Mouse (Mus musculus) large intestine, adult 2 months (tissue): ENCODE data around the gene Fam149a. TPM values are rescaled to one million over a fixed set of nuclear protein-coding genes. Genes with fewer than 3 reads are reported as not detected.
A peak's percentile ranks its signal among the peaks of the same experiment; 100 is the strongest.
"Not testable (repeated sequence)": the region's sequence is repeated elsewhere in the genome, so short reads cannot be mapped to it uniquely, and the experiment has no call there.

Source experiments
- DNase-seq: peaks from one replicate; pipeline ENCODE4 v3.0.0-alpha.2; 2012; ENCODE audit warnings: low read depth, low spot score
- WGBS: fragments of 180-500 bp; shearing (Covaris S2); methylation state at CpG from one replicate; pipeline ENCODE4 v1.1.7; 2018; 5-methylcytosine and 5-hydroxymethylcytosine counted together
- polyA plus RNA-seq: library from polyadenylated mRNA; depleted of rRNA; stranded (reverse); fragments of >200 nt; gene quantifications from 2 replicates; pipeline ENCODE4 v1.2.3, GENCODE M21; 2012; rRNA removed

Gene Fam149a
- polyA plus RNA-seq, 1 experiment: 1.8 TPM

DNA sequence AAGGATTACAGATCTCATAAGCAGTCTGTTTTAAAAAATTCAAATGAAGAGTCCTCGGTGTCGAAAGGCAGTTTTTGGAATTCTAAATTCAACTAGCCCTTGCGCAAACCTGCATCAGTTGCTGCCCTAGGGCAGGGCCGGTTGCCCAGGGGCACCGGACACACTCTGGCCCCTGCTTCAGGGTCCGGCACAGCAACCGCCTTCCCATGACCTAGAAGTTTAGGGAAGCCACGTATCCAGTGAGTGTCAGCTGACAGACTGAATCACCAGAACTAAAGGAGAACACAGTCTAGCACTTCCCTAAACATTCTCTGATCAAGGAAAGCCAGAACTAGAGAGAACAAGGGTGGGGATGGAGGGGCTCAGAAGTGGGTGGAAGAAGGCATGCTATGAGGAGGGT is 48.6 kb downstream of the Fam149a start:
- DNase-seq: no peak
- WGBS: 7% methylated on average over 8 of the region's 8 CpGs

DNA sequence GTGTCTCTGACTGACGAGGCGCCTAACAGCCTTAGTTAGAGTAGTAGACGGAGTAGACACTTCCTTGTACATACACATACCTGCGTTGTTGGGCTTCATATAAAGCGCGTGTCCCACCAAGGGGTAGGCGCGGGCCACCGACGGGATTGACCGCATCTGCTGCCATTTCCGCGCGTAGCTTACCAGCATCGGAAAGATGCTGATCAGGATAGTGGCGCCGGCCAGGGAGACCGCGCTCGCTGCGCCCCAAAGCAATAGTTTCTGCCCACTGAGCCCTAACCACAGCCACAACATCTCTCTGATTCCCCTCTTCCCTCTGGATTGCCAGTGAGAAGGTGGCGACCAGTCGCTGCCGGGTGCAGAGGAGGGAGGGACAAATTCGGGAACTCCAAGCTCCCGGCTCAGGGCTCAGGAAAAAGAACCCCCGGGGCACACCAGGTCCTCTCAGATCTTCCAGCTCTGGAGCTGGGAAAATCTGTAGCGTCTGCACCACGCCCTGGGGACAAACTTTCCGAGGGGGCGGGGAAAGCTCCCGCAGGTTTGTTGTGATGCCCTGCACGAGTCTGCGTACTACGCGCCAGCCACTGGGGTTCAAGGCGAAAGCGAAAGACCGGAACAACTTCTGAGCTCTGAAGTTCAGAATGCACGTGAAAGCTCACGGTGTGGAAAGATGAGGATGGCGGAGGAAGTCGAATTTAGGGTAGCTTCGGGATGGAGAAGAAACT is 49.2 kb downstream of the Fam149a start, which contains the start of gene Cyp4v3:
Cyp4v3 (minus strand) TSS at position 532 of the 725 bp plus-strand sequence.
- peak; percentile 82 for DNase-seq
- 2% methylated on average over 44 of the region's 44 CpGs for WGBS

DNA sequence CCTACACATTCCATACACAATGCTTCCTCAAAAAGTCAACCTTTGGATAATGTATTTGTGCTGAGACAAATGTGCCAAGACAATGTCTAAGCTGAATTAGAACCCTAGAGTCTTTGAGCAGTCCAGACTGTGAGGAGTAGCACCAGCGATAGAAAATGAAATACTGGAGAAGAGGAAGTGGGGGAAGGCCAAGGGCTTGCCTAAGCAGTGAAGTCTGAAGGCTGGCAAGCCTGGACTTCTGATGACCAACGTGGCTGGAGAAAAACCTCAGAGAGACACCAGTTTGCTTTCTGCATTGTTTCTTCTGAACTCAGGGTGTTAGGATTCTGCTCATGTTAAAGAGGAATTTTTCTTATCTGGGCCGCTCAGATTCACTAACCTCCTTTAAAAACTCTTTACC is 51.2 kb downstream of the Fam149a start:
- WGBS: 74% methylated on average over 3 of the region's 3 CpGs
- no peak for DNase-seq

DNA sequence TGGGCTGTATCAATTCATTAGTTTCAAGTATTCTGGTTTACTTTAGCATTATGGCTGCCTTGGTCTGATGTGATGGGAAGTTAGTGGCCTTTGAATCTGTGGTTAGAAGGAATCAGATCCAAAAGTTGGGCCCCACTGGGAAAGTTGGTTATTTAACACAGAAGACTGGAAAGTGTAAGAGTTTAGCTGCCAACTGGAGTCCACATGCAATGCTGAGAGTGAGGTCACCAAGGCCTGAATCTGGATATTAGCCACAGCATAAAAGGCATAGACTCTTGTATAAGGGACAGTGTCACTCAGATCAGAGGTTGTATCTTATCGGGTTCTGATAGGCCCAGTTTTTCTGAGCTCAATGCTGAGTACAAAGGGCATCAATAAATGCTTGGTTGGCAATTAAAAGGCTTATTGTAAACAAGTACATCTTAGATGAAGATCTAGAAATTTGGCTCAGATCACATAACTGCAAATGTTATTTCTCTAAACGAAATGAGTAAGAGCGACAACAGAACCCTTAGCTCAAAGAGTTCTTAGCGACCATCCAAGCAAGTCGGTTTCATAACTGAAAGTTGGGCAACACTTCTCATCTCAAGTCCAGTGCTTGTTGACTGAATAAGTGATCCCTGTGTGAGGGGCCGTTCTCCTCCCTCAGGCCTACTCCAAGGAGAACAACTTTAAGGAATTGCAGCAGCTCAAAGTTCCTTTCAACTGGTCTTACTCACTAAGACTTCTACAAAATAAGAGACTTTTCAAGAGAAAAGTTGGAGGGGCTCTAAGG is 52.7 kb downstream of the Fam149a start:
- 80% methylated on average over 6 of the region's 6 CpGs for WGBS
- DNase-seq: no peak

DNA sequence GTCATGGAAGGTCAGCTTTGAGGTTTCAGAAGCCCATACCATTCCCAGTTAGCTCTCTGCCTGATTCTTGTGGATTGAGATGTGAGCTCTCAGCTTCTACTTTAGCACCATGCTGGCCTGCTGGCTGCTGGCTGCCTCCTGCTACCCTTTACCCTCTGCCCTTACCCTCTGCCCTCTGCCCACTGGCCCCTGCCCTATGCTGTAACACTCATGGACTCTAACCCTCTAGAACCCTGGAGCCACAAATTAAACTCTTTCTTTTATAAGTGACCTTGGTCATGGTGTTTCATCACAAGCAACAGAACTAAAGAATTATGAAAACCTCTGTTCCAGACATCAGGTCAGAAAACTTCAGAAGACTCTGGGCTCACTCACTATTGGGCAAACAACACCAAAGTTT is 55.0 kb downstream of the Fam149a start:
- DNase-seq: not testable (repeated sequence)

DNA sequence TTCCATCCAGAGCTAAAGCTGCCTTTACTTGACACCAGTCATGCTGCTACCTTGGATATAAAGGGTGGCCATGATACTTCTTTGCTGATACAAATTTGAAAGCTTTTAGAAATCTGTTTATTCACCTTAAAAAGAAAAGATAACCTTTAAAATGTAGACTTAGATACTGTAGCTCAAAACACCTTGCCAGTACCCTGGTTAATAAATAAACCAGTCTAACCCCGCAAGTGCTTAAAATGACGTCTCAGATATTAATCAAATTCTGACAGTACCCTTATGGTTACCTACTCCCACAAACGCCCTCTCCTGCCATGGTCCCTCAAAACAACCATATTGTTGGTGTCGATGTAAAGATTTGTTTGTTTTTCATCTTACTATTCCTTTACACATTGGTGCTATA is 57.9 kb downstream of the Fam149a start:
- 49% methylated on average over 4 of the region's 4 CpGs for WGBS
- DNase-seq: no peak

DNA sequence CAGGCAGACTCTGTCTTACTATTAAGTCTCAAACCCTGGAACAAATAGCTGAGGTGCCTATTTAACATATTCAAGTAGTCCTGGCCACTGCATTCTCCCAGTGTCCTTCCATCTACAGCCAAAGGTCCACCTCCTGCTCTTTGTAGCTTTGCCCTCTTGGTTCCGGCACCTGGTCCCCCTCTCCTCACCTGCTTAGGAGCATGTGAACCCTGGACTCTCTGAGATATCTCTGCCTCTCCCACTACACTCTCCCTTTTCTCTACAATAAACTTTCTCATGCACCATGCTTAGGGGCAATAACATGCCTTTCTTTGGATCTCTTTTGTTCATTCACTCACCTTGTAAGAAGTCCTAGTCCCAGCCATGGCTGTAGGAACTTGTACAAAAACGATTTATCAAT is 60.7 kb downstream of the Fam149a start:
- 65% methylated on average over 2 of the region's 2 CpGs for WGBS

DNA sequence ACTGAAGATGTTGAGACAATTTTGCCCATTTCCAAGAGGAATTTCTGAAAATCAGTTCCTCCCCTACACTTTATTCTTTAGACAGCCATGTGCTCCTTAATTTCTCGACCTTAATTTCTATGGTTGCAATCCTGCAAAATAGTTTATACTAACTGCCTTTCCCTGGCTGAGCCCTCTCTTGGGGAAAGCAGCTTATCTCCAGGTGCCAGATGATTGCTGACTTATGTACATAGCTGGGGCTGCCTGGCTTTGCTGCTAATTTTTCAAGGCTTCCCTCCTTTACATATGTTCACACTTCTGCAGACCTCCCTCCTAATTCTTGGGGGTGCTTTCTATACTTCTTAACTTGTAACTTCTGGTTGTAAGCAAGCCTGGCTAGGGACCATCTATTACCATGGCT is 61.2 kb downstream of the Fam149a start:
- WGBS: 50% methylated on average over 1 of the region's 1 CpGs

More for the DNA sequence above, 60.7 kb downstream of the Fam149a start:
- no peak for DNase-seq

DNA sequence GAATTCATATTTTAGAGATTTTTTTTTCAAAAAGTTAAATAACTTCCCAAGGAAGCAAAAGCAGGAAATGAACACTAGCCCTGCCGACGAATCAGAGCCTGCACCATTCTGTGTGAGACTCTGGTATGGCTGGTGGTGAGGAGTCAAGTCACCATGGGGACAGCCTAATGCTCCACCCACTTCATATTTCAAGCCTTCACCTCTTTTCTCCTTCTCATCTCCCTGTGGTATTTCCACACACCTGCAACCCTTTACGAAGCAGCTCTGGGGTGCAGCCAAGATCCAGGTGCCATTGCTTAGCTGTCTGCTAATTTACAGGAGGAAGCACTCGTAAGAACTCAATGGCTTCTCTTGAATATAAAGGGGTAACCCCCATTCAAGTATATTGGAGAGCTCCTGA is 71.1 kb downstream of the Fam149a start:
- DNase-seq: no peak
- WGBS: 85% methylated on average over 4 of the region's 4 CpGs

More for the DNA sequence above, 61.2 kb downstream of the Fam149a start:
- DNase-seq: no peak

DNA sequence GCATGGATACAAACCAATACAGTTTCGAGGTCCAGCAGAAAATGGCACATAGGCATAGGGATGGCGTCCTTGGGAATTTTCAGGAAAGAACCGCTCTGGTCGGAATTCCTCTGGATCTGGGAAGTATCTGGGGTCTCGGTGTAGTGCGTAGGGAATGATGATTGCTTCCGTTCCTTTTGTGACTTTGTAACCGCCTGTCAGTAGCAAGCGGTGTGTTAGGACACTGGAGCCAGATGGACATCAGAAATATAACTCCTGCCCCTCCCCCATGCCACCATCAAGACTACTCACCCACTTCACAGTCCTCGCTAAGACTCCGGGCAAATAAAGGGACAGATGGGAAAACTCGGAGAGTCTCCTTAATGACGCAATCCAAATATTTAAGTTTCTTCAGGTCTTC is 73.7 kb downstream of the Fam149a start, which contains the start of gene Gm45753:
Gm45753 (minus strand) TSS at position 101 of the 400 bp plus-strand sequence.
- 87% methylated on average over 13 of the region's 13 CpGs for WGBS
- DNase-seq: no peak

DNA sequence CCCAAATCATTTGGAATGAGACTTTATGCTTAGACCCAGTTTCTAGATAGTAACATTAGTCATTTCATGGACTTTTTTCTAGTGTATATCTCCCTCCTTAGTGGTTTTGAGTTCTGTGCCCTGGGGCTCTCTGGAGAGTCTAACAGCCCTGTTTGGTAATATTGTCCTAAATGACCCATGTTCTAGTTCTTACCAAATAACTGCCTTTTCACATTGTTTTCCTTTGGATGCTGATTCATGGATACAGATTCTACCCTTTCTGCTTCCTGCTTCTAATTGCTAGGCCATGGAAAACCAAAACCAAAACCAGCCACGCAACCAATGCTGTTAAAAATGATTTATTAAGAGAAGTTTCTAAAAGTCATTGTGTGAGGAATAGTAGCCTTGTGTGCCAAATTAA is 76.6 kb downstream of the Fam149a start:
- WGBS: 81% methylated on average over 1 of the region's 1 CpGs

DNA sequence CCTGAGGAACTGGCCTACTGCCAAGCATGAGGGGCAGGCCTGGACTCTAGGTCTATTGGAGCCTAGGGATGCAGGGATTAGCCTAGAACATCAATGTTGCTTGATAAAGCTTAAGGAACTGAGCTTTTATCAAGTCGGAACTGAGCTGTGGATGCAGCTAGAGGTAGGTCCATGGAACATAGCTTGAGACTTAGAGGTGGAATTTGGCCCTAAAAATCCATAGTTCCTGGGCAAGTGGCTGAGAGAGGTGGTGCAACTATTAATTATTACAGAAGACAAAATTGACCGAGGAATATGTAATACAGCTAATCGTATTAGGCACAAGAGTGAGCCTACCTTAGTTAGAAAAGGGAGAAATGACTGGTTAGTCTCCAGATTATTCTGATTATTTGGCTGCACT is 77.7 kb downstream of the Fam149a start:
- 93% methylated on average over 3 of the region's 3 CpGs for WGBS
- no peak for DNase-seq

More for the DNA sequence above, 76.6 kb downstream of the Fam149a start:
- DNase-seq: no peak

DNA sequence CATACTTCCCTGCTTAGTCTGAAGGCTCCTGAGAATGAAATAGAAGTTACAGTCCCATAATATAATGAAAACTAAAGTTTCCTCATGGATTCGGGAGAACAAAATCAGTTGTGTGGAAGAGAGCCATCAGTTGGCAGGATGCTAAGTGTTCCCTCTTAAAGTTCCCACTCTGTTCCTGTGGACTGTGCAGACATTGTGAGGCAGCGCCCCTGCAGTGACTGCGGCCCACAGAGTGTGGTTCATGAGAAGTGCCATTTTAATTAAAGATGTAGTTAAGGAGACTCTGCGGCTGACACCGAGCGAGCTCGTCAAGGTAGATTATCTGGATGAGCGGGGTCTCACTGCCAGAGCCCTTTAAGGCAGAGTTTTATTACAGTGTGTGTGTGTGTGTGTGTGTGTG is 79.7 kb downstream of the Fam149a start:
- 75% methylated on average over 8 of the region's 8 CpGs for WGBS
- DNase-seq: no peak

DNA sequence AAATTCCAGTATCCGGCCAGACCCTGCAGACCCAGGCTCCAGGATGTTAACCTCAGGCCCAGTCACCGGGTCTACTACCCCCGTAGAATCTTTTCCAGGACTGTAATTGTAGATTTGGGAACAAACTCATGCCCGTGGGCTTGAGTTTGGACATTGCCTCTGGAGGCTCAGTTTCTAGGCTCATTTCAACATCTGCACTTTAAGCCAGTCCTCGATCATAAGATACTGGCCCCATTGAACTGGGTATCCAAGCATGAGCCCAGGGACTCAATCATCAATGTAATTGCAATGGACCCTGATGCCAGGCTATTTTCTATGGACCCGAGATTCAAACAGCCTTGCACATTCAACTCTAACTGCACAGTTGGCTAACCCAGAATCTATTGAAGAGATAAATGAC is 86.8 kb downstream of the Fam149a start:
- DNase-seq: no peak
- WGBS: 80% methylated on average over 6 of the region's 6 CpGs

DNA sequence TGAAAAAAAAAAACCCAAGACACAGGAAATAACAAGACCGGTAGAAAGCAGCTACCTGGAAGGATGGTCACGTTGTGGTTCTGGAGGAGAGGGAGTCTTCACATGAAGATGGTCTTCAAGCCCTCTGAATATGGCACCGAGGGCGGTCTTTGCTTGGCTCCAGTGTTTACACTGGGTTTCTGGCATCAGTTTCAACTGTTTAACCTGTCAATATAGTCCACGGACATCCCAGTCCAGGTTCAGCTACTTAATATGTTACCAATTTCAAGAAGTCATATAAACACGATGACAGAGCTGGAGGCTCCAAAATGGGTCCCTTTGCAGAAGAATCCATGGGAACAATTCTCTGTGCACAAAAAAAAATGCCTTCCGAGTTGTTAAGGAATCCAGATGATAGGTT is 87.4 kb downstream of the Fam149a start, which contains the start of gene Klkb1:
Klkb1 (minus strand) TSS at position 173 of the 400 bp plus-strand sequence.
- WGBS: 53% methylated on average over 7 of the region's 7 CpGs
- DNase-seq: no peak

DNA sequence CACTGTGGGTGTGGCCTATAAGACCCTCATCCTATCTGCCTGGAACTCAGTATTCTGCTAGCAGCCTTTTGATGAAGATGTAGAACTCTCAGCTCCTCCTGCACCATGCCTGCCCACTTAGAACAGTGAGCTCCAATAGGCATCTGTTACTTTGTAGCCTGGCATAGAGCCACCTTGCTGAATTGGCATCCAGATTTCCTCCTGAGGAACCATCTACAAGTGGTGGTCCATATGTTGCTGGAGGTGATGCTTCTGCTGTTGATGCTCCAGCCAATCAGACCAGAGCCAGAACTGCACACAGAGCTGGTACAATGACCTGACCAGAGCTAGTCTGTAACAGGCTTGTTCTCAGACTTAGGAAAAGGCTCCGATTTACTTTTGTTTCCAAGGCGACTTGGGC is 90.3 kb downstream of the Fam149a start:
- 84% methylated on average over 2 of the region's 2 CpGs for WGBS

More for the DNA sequence above, 90.3 kb downstream of the Fam149a start:
- DNase-seq: no peak

Other genes with a start within 250 kb of the Fam149a start
- gene F11, start 120.3 kb downstream of the Fam149a start, polyA plus RNA-seq: not detected in 2 replicates
- gene Klkb1, start 87.4 kb downstream of the Fam149a start, polyA plus RNA-seq: 0.01 and 0.19 TPM in 2 replicates
- 0.12 TPM in 1 of 2 replicates, not detected in the other for gene Gm45753, start 73.8 kb downstream of the Fam149a start, polyA plus RNA-seq
- gene Cyp4v3, start 49.1 kb downstream of the Fam149a start, polyA plus RNA-seq: 12.7 and 63.2 TPM in 2 replicates
- gene Tlr3, start 28.8 kb upstream of the Fam149a start, polyA plus RNA-seq: 5.6 and 12.8 TPM in 2 replicates
- gene Sorbs2, start 125.5 kb upstream of the Fam149a start, polyA plus RNA-seq: 5.6 and 13.3 TPM in 2 replicates